Mouse (Mus musculus) heart, postnatal 4 days (tissue): ENCODE results near the gene Dnm3. TPM values are rescaled to one million over a fixed set of nuclear protein-coding genes. Genes with fewer than 3 reads are reported as not detected.

ENCODE experiments used
- DNase-seq: peaks from one replicate; pipeline ENCODE4 v3.0.0; 2021
- total RNA-seq, 2 experiments: library from RNA; stranded (reverse); gene quantifications; 2 replicates each; pipeline ENCODE4 v1.2.3; 2021

The Dnm3 gene
- total RNA-seq, 2 experiments from 2014 or later, result 4.5 to 5.5 TPM

- DNase-seq, result no peak
Observed at GRCm38 (mm10) chr1:162018601-162018977, 459.2 kb downstream of the Dnm3 start.

GRCm38 (mm10) chr1:162017975-162018600, 459.7 kb downstream of the Dnm3 start:
- DNase-seq, result no peak

- DNase-seq, result no peak
Observed at GRCm38 (mm10) chr1:162016982-162017381, 460.9 kb downstream of the Dnm3 start.

GRCm38 (mm10) chr1:162015247-162015862, 462.5 kb downstream of the Dnm3 start:
- DNase-seq, result no peak

GRCm38 (mm10) chr1:162013561-162013960, 464.3 kb downstream of the Dnm3 start:
- no peak for DNase-seq

GRCm38 (mm10) chr1:162011523-162012245, 466.1 kb downstream of the Dnm3 start:
- DNase-seq, result no peak

GRCm38 (mm10) chr1:162009086-162009485, 468.7 kb downstream of the Dnm3 start:
- no peak for DNase-seq

- DNase-seq, result no peak
Observed at GRCm38 (mm10) chr1:162008631-162009067, 469.2 kb downstream of the Dnm3 start.

GRCm38 (mm10) chr1:162008208-162008607, 469.6 kb downstream of the Dnm3 start:
- no peak for DNase-seq

- DNase-seq, result no peak
Observed at GRCm38 (mm10) chr1:162006109-162006508, 471.7 kb downstream of the Dnm3 start.

- peak; percentile 64 for DNase-seq
Observed at GRCm38 (mm10) chr1:162004821-162005770, 472.7 kb downstream of the Dnm3 start.

GRCm38 (mm10) chr1:162004518-162004780, 473.4 kb downstream of the Dnm3 start:
- no peak for DNase-seq

- DNase-seq, result peak; percentile 40
Observed at GRCm38 (mm10) chr1:162003729-162004517, 473.9 kb downstream of the Dnm3 start.

- no peak for DNase-seq
Observed at GRCm38 (mm10) chr1:162001328-162001727, 476.5 kb downstream of the Dnm3 start.

- peak; percentile 61 for DNase-seq
Observed at GRCm38 (mm10) chr1:161999882-162000371, 477.9 kb downstream of the Dnm3 start.

GRCm38 (mm10) chr1:161999338-161999737, 478.5 kb downstream of the Dnm3 start:
- no peak for DNase-seq

- no peak for DNase-seq
Observed at GRCm38 (mm10) chr1:161998781-161999180, 479.1 kb downstream of the Dnm3 start.

- no peak for DNase-seq
Observed at GRCm38 (mm10) chr1:161992389-161992788, 485.4 kb downstream of the Dnm3 start.

- no peak for DNase-seq
Observed at GRCm38 (mm10) chr1:161991846-161992245, 486.0 kb downstream of the Dnm3 start.

- no peak for DNase-seq
Observed at GRCm38 (mm10) chr1:161990684-161991578, 486.9 kb downstream of the Dnm3 start.
